7 mouse cellular contexts compared by ENCODE assay signal in the genomic region with DNA sequence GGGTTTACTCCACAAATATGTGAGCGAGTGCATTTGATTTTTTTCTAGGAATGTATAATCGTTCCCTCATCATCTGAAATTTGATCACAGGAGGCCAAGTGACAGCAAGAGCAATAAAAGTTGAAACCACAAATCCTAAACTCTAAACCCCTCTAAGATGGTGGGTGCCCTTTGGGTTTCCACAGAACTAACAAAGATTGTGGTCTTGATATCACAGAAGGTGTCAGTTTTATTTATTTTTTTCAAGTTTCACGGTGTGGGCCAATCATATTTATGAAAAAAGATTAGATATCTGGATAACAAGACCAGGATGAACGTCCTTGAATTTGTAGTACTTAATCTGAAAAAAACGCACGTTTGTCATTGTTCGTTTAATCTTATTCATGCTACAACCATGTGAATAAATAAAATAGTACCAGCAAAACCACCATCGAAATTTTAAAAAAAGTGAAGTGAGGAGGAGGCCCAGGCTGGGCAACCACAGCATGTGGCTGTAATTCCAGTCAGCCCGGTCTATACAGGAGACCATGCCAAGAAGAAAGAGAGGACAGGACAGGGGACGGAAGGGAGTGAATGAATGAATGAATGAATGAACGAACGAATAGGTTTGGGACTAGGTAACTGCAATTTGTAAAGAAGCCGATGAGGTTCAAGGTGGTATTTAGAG. TPM values are rescaled to one million over a fixed set of nuclear protein-coding genes. Genes with fewer than 3 reads are reported as not detected.
DNase-seq lines count a peak whose midpoint lies in the region; ATAC-seq and TF ChIP-seq lines count a peak whose summit lies in the region.

No protein-coding gene starts in this region.

- peak overlapping the region; percentile 61 for H3K4me2 ChIP-seq in neural tube, embryonic 11.5 days (ENCODE audit: low read depth)
- H3K4me2 ChIP-seq in forebrain, embryonic 13.5 days = peak overlapping the region; percentile 68
- peak overlapping the region; percentile 97 for H3K4me2 ChIP-seq in liver, embryonic 12.5 days
- H3K4me2 ChIP-seq in stomach, postnatal 0 days (replicated peaks; ENCODE audit: low read depth) = peak overlapping the region; percentile 81

- no peaks in the 10 kb centered on the region for H3K9me3 ChIP-seq in neural tube, embryonic 11.5 days (ENCODE audit: control insufficient read depth, low read length)
- no peaks in the 10 kb centered on the region for H3K9me3 ChIP-seq in forebrain, embryonic 13.5 days (replicated peaks)
- no peaks in the 10 kb centered on the region for H3K9me3 ChIP-seq in liver, embryonic 12.5 days (replicated peaks)
- no peaks in the 10 kb centered on the region for H3K9me3 ChIP-seq in stomach, postnatal 0 days (ENCODE audit: control insufficient read depth, low read length)

- peak overlapping the region; percentile 95 for H3K9ac ChIP-seq in neural tube, embryonic 11.5 days (ENCODE audit: low read length)
- H3K9ac ChIP-seq in forebrain, embryonic 13.5 days = peak overlapping the region; percentile 90
- peak overlapping the region; percentile 90; the same call in 1 of the 2 replicates for H3K9ac ChIP-seq in liver, embryonic 12.5 days
- H3K9ac ChIP-seq in stomach, postnatal 0 days (ENCODE audit: low read length) = peak overlapping the region; percentile 82

- 21% methylated on average over 13 of the region's 13 CpGs for WGBS in neural tube, embryonic 11.5 days
- WGBS in forebrain, embryonic 13.5 days = 22% methylated on average over 13 of the region's 13 CpGs
- WGBS in liver, embryonic 12.5 days (ENCODE audit: insufficient replicate concordance) = 30% methylated on average over 13 of the region's 13 CpGs
- 16% methylated on average over 13 of the region's 13 CpGs for WGBS in stomach, postnatal 0 days

- no peak for DNase-seq in neural tube, embryonic 11.5 days (ENCODE audit: low spot score)
- DNase-seq in neural tube, embryonic 10.5 days (ENCODE audit: extremely low spot score, low spot score) = no peak
- no peak for DNase-seq in stomach, postnatal 0 days (ENCODE audit: low spot score)
- no peak for DNase-seq in right cerebral cortex, postnatal 36 days (ENCODE audit: low spot score in 2 of 2)
- no peak for DNase-seq in urinary bladder, postnatal 4 days (ENCODE audit: low spot score in 2 of 2)

- no peak for TF ChIP-seq CTCF in stomach, postnatal 0 days (IDR thresholded peaks at IDR 0.05; ENCODE audit: low read depth)

- no peak for TF ChIP-seq EP300 in stomach, postnatal 0 days (optimal IDR thresholded peaks at IDR 0.05)

- no peaks in the 10 kb centered on the region for H3K36me3 ChIP-seq in neural tube, embryonic 11.5 days (ENCODE audit: control insufficient read depth, insufficient read depth, low read length)
- no peaks in the 10 kb centered on the region for H3K36me3 ChIP-seq in forebrain, embryonic 13.5 days (ENCODE audit: poor library complexity, severe bottlenecking)
- H3K36me3 ChIP-seq in liver, embryonic 12.5 days = no peaks in the 10 kb centered on the region
- no peaks in the 10 kb centered on the region for H3K36me3 ChIP-seq in stomach, postnatal 0 days (ENCODE audit: control insufficient read depth, insufficient read depth, low read length)

- H3K27ac ChIP-seq in neural tube, embryonic 11.5 days (ENCODE audit: low read depth, low read length) = peak overlapping the region; percentile 98
- peak overlapping the region; percentile 97 for H3K27ac ChIP-seq in forebrain, embryonic 13.5 days
- peak overlapping the region; percentile 75 for H3K27ac ChIP-seq in liver, embryonic 12.5 days
- peak overlapping the region; percentile 87; the same call in 1 of the 2 replicates for H3K27ac ChIP-seq in stomach, postnatal 0 days (replicated peaks)

- no peaks in the 10 kb centered on the region for H3K27me3 ChIP-seq in neural tube, embryonic 11.5 days (ENCODE audit: control insufficient read depth, insufficient read depth, low read length)
- no peaks in the 10 kb centered on the region for H3K27me3 ChIP-seq in forebrain, embryonic 13.5 days
- H3K27me3 ChIP-seq in liver, embryonic 12.5 days (replicated peaks) = no peaks in the 10 kb centered on the region
- no peaks in the 10 kb centered on the region for H3K27me3 ChIP-seq in stomach, postnatal 0 days (ENCODE audit: control insufficient read depth, insufficient read depth, low read length)

- ATAC-seq in neural tube, embryonic 11.5 days (ENCODE audit: insufficient read depth, low FRiP score, low TSS enrichment) = peak; percentile 61
- ATAC-seq in forebrain, embryonic 13.5 days = peak; percentile 56
- ATAC-seq in liver, embryonic 12.5 days = peak; percentile 30
- ATAC-seq in stomach, postnatal 0 days (ENCODE audit: low FRiP score, low TSS enrichment) = peak; percentile 38

- no peaks in the 10 kb centered on the region for H3K4me1 ChIP-seq in neural tube, embryonic 11.5 days (ENCODE audit: control insufficient read depth, insufficient read depth, low read length)
- peaks cover 26% of the 10 kb centered on the region for H3K4me1 ChIP-seq in forebrain, embryonic 13.5 days
- peaks cover 22% of the 10 kb centered on the region; the same call in 1 of the 2 replicates for H3K4me1 ChIP-seq in liver, embryonic 12.5 days
- no peaks in the 10 kb centered on the region for H3K4me1 ChIP-seq in stomach, postnatal 0 days (replicated peaks; ENCODE audit: control insufficient read depth, insufficient read depth)

- peak overlapping the region; percentile 90 for H3K4me3 ChIP-seq in neural tube, embryonic 11.5 days (ENCODE audit: low read depth, low read length)
- peak overlapping the region; percentile 91 for H3K4me3 ChIP-seq in forebrain, embryonic 13.5 days
- peak overlapping the region; percentile 90 for H3K4me3 ChIP-seq in liver, embryonic 12.5 days
- peak overlapping the region; percentile 86 for H3K4me3 ChIP-seq in stomach, postnatal 0 days (ENCODE audit: low read depth, low read length)

RNA-seq across cellular contexts. Expression of gene Abi2, which starts 0.8 kb away (rescaled TPM):
- 49.6 and 53.6 TPM in 2 replicates for polyA plus RNA-seq in neural tube, embryonic 11.5 days (2014; fragmentation: Nextera tagmentation; extraction: Ambion mirVana)
- 55.0 and 58.0 TPM in 2 replicates for polyA plus RNA-seq in forebrain, embryonic 13.5 days (2015; fragmentation: Nextera tagmentation; extraction: Ambion mirVana)
- 8.5 and 9.9 TPM in 2 replicates for polyA plus RNA-seq in liver, embryonic 12.5 days (2016; fragmentation: Nextera tagmentation; extraction: Ambion mirVana)
- 6.8 and 7.0 TPM in 2 replicates for polyA plus RNA-seq in stomach, postnatal 0 days (2015; fragmentation: Nextera tagmentation; extraction: Ambion mirVana)
